Mouse (Mus musculus) kidney, adult 2 months (tissue): Measurements from ENCODE around the gene Tssc4.

Experiments used
- CTCF ChIP-seq: fragments of 200-500 bp; conservative IDR thresholded peaks from 2 replicates; pipeline ENCODE4 v1.5.1; 2011; ENCODE audit warnings: low read depth, mild to moderate bottlenecking, control low read depth, low read length, moderate library complexity, mixed read lengths; ENCODE audit not compliant: insufficient read depth, insufficient read length
- POLR2A ChIP-seq: fragments of 200-500 bp; IDR thresholded peaks from one replicate; pipeline ENCODE4 v1.6.1; 2011; ENCODE audit warnings: low read depth, low read length, control low read depth

DNA sequence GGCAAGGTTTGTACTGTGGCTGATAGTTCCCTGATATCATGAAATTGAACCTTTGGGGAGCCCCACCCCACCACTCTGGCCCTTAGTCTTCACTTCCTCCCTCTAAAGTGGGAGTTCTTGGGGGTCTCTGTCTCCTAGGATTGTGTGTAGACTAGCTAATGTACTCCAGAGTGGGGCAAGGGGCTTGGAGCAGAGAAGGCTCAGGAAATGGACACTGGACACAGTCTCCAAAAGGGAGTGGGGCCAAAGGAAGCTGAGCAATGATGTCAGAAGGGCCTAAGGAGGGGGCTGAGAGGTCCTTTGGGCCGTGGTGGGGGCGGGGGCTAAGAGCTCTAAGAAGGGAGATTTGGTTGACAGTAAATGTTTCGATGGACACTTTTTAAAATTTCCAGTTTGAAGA, 14.0 kb upstream of the Tssc4 start:
- TF ChIP-seq CTCF, result no peak
- no peak for TF ChIP-seq POLR2A
